Mouse (Mus musculus): ENCODE data around the gene Pdzd7. TPM values are rescaled to one million over a fixed set of nuclear protein-coding genes. Genes with fewer than 3 reads are reported as not detected.

Gene Pdzd7
- polyA plus RNA-seq, 1 experiment from 2014 or later = 0.19 TPM

GRCm38 (mm10) chr19:45076586-45077510, 31.3 kb upstream of the Pdzd7 start:
- Histone ChIP-seq H3K27me3 (ENCODE audit: control insufficient read depth, insufficient read depth, low read length) (peaks cover 60% of the 10 kb centered on the region), H3K4me2 (peak overlapping the region; percentile 47), H3K27ac (ENCODE audit: low read depth, low read length) (no peak overlapping the region), H3K36me3 (ENCODE audit: control insufficient read depth, insufficient read depth, low read length) (no peaks in the 10 kb centered on the region), H3K9ac (ENCODE audit: low read length) (no peak overlapping the region), H3K4me3 (ENCODE audit: low read depth, low read length) (peak overlapping the region; percentile 23), H3K9me3 (ENCODE audit: control insufficient read depth, low read length) (no peaks in the 10 kb centered on the region), H3K4me1 (ENCODE audit: control insufficient read depth, insufficient read depth, low read length) (peaks cover 31% of the 10 kb centered on the region)
- ATAC-seq (ENCODE audit: low FRiP score) (no peak), DNase-seq (ENCODE audit: low spot score, missing footprints) (peak; percentile 95)
- WGBS = under 1% methylated on average over 62 of the region's 62 CpGs

- Histone ChIP-seq H3K36me3 (ENCODE audit: control insufficient read depth, insufficient read depth, low read length) (no peaks in the 10 kb centered on the region), H3K4me2 (peak overlapping the region; percentile 70), H3K27ac (ENCODE audit: low read depth, low read length) (no peak overlapping the region), H3K9ac (ENCODE audit: low read length) (no peak overlapping the region), H3K27me3 (ENCODE audit: control insufficient read depth, insufficient read depth, low read length) (peaks cover 58% of the 10 kb centered on the region), H3K9me3 (ENCODE audit: control insufficient read depth, low read length) (no peaks in the 10 kb centered on the region), H3K4me3 (ENCODE audit: low read depth, low read length) (no peak overlapping the region), H3K4me1 (ENCODE audit: control insufficient read depth, insufficient read depth, low read length) (peaks cover 31% of the 10 kb centered on the region)
- 7% methylated on average over 17 of the region's 17 CpGs for WGBS
- no peak for ATAC-seq (ENCODE audit: low FRiP score)
- no peak for DNase-seq (ENCODE audit: low spot score, missing footprints)
Measured at GRCm38 (mm10) chr19:45076036-45076575, 30.6 kb upstream of the Pdzd7 start.

- Histone ChIP-seq H3K4me1 (ENCODE audit: control insufficient read depth, insufficient read depth, low read length) (peaks cover 26% of the 10 kb centered on the region), H3K9me3 (ENCODE audit: control insufficient read depth, low read length) (no peaks in the 10 kb centered on the region), H3K36me3 (ENCODE audit: control insufficient read depth, insufficient read depth, low read length) (no peaks in the 10 kb centered on the region), H3K27me3 (ENCODE audit: control insufficient read depth, insufficient read depth, low read length) (peaks cover 52% of the 10 kb centered on the region), H3K4me2 (peak overlapping the region; percentile 70), H3K4me3 (ENCODE audit: low read depth, low read length) (peak overlapping the region; percentile 54), H3K9ac (ENCODE audit: low read length) (0 out of 2 replicates have a peak overlapping the region, but pooled peaks have one; percentile 17), H3K27ac (ENCODE audit: low read depth, low read length) (no peak overlapping the region)
- DNase-seq (ENCODE audit: low spot score, missing footprints) = peak; percentile 93
- peak; percentile 56 for ATAC-seq (ENCODE audit: low FRiP score)
- under 1% methylated on average over 32 of the region's 32 CpGs for WGBS
Measured at GRCm38 (mm10) chr19:45075323-45076035, 30.0 kb upstream of the Pdzd7 start.

GRCm38 (mm10) chr19:45074580-45075322, 29.2 kb upstream of the Pdzd7 start, which contains the start of gene Kazald1:
Gene Kazald1 (plus strand): TSS chr19:45075241.
- WGBS = under 1% methylated on average over 45 of the region's 45 CpGs
- Histone ChIP-seq H3K36me3 (ENCODE audit: control insufficient read depth, insufficient read depth, low read length) (no peaks in the 10 kb centered on the region), H3K4me2 (peak within 1 kb of the TSS; percentile 70), H3K4me1 (ENCODE audit: control insufficient read depth, insufficient read depth, low read length) (peaks cover 19% of the 10 kb centered on the region), H3K9ac (ENCODE audit: low read length) (peak within 1 kb of the TSS; percentile 77), H3K4me3 (ENCODE audit: low read depth, low read length) (peak within 1 kb of the TSS; percentile 54), H3K9me3 (ENCODE audit: control insufficient read depth, low read length) (no peaks in the 10 kb centered on the region), H3K27me3 (ENCODE audit: control insufficient read depth, insufficient read depth, low read length) (peaks cover 45% of the 10 kb centered on the region), H3K27ac (ENCODE audit: low read depth, low read length) (peak within 1 kb of the TSS; percentile 15; the same call in 1 of the 2 replicates)
- peak; percentile 91 for ATAC-seq (ENCODE audit: low FRiP score)
- DNase-seq (ENCODE audit: low spot score, missing footprints) = peak; percentile 100

GRCm38 (mm10) chr19:45073871-45074542, 28.5 kb upstream of the Pdzd7 start:
- H3K4me3 ChIP-seq (ENCODE audit: low read depth, low read length) = peak overlapping the region; percentile 54
- peak overlapping the region; percentile 77 for H3K9ac ChIP-seq (ENCODE audit: low read length)
- H3K27ac ChIP-seq (ENCODE audit: low read depth, low read length) = 0 out of 2 replicates have a peak overlapping the region, but pooled peaks have one; percentile 15
- H3K27me3 ChIP-seq (ENCODE audit: control insufficient read depth, insufficient read depth, low read length) = peaks cover 37% of the 10 kb centered on the region
- ATAC-seq (ENCODE audit: low FRiP score) (peak; percentile 39; the same call in 1 of the 2 replicates), DNase-seq (ENCODE audit: low spot score, missing footprints) (peak; percentile 94)
- 7% methylated on average over 20 of the region's 20 CpGs for WGBS
- H3K36me3 ChIP-seq (ENCODE audit: control insufficient read depth, insufficient read depth, low read length) = no peaks in the 10 kb centered on the region
- H3K4me2 ChIP-seq = peak overlapping the region; percentile 70
- no peaks in the 10 kb centered on the region for H3K9me3 ChIP-seq (ENCODE audit: control insufficient read depth, low read length)
- peaks cover 13% of the 10 kb centered on the region for H3K4me1 ChIP-seq (ENCODE audit: control insufficient read depth, insufficient read depth, low read length)

GRCm38 (mm10) chr19:45067758-45068510, 22.4 kb upstream of the Pdzd7 start:
- Histone ChIP-seq H3K4me1 (ENCODE audit: control insufficient read depth, insufficient read depth, low read length) (peaks cover 5% of the 10 kb centered on the region; the same call in 1 of the 2 replicates), H3K4me3 (ENCODE audit: low read depth, low read length) (no peak overlapping the region), H3K27ac (ENCODE audit: low read depth, low read length) (no peak overlapping the region), H3K36me3 (ENCODE audit: control insufficient read depth, insufficient read depth, low read length) (no peaks in the 10 kb centered on the region), H3K9me3 (ENCODE audit: control insufficient read depth, low read length) (no peaks in the 10 kb centered on the region), H3K9ac (ENCODE audit: low read length) (no peak overlapping the region), H3K27me3 (ENCODE audit: control insufficient read depth, insufficient read depth, low read length) (peaks cover 43% of the 10 kb centered on the region), H3K4me2 (no peak overlapping the region)
- DNase-seq (ENCODE audit: low spot score, missing footprints) (peak; percentile 76), ATAC-seq (ENCODE audit: low FRiP score) (no peak)
- 84% methylated on average over 7 of the region's 7 CpGs for WGBS

- H3K4me1 ChIP-seq (ENCODE audit: control insufficient read depth, insufficient read depth, low read length) = peaks cover 5% of the 10 kb centered on the region; the same call in 1 of the 2 replicates
- H3K27ac ChIP-seq (ENCODE audit: low read depth, low read length) = no peak overlapping the region
- no peaks in the 10 kb centered on the region for H3K36me3 ChIP-seq (ENCODE audit: control insufficient read depth, insufficient read depth, low read length)
- H3K4me3 ChIP-seq (ENCODE audit: low read depth, low read length) = no peak overlapping the region
- peaks cover 43% of the 10 kb centered on the region for H3K27me3 ChIP-seq (ENCODE audit: control insufficient read depth, insufficient read depth, low read length)
- H3K9me3 ChIP-seq (ENCODE audit: control insufficient read depth, low read length) = no peaks in the 10 kb centered on the region
- H3K9ac ChIP-seq (ENCODE audit: low read length) = no peak overlapping the region
- H3K4me2 ChIP-seq = no peak overlapping the region
- peak; percentile 82 for DNase-seq (ENCODE audit: low spot score, missing footprints)
- WGBS = 24% methylated on average over 17 of the region's 17 CpGs
- no peak for ATAC-seq (ENCODE audit: low FRiP score)
Measured at GRCm38 (mm10) chr19:45067170-45067569, 21.7 kb upstream of the Pdzd7 start.
